Mouse (Mus musculus) embryo, embryonic 11 days (tissue): ENCODE data around the gene Me3.

Experiments used
- DNase-seq: peaks from one replicate; pipeline ENCODE4 v3.0.0-alpha.2; 2015

The Me3 gene

GRCm38 (mm10) chr7:89667570-89667969 is 35.4 kb downstream of the Me3 start:
- DNase-seq, result no peak

- no peak for DNase-seq
Measured at GRCm38 (mm10) chr7:89669461-89669860, 37.3 kb downstream of the Me3 start.

GRCm38 (mm10) chr7:89671104-89671831 is 39.1 kb downstream of the Me3 start:
- DNase-seq, result no peak

GRCm38 (mm10) chr7:89676176-89676575 is 44.0 kb downstream of the Me3 start:
- no peak for DNase-seq

- DNase-seq, result no peak
Measured at GRCm38 (mm10) chr7:89677850-89678249, 45.7 kb downstream of the Me3 start.

GRCm38 (mm10) chr7:89678719-89679118 is 46.5 kb downstream of the Me3 start:
- DNase-seq, result no peak

- DNase-seq, result no peak
Measured at GRCm38 (mm10) chr7:89679139-89679538, 46.9 kb downstream of the Me3 start.

- DNase-seq, result no peak
Measured at GRCm38 (mm10) chr7:89679621-89680140, 47.5 kb downstream of the Me3 start.

GRCm38 (mm10) chr7:89680891-89681290 is 48.7 kb downstream of the Me3 start:
- no peak for DNase-seq

- DNase-seq, result no peak
Measured at GRCm38 (mm10) chr7:89681666-89682470, 49.7 kb downstream of the Me3 start.

- DNase-seq, result peak; percentile 63
Measured at GRCm38 (mm10) chr7:89698186-89698585, 66.0 kb downstream of the Me3 start.

- no peak for DNase-seq
Measured at GRCm38 (mm10) chr7:89699668-89700350, 67.6 kb downstream of the Me3 start.

GRCm38 (mm10) chr7:89700511-89700910 is 68.3 kb downstream of the Me3 start:
- peak; percentile 22 for DNase-seq

GRCm38 (mm10) chr7:89710776-89711175 is 78.6 kb downstream of the Me3 start:
- DNase-seq, result no peak

- no peak for DNase-seq
Measured at GRCm38 (mm10) chr7:89713059-89713458, 80.9 kb downstream of the Me3 start.

GRCm38 (mm10) chr7:89716226-89716625 is 84.0 kb downstream of the Me3 start:
- DNase-seq, result no peak

- peak; percentile 12 for DNase-seq
Measured at GRCm38 (mm10) chr7:89717521-89717920, 85.3 kb downstream of the Me3 start.

GRCm38 (mm10) chr7:89718264-89718663 is 86.1 kb downstream of the Me3 start:
- no peak for DNase-seq

- DNase-seq, result no peak
Measured at GRCm38 (mm10) chr7:89720256-89720655, 88.1 kb downstream of the Me3 start.

GRCm38 (mm10) chr7:89726712-89727111 is 94.5 kb downstream of the Me3 start:
- DNase-seq, result no peak

GRCm38 (mm10) chr7:89727615-89728014 is 95.4 kb downstream of the Me3 start:
- no peak for DNase-seq

- no peak for DNase-seq
Measured at GRCm38 (mm10) chr7:89728393-89728792, 96.2 kb downstream of the Me3 start.

- DNase-seq, result no peak
Measured at GRCm38 (mm10) chr7:89730514-89730913, 98.3 kb downstream of the Me3 start.
